Mouse (Mus musculus) CD4-positive, CD25-positive, alpha-beta regulatory T cell, adult 4 months (primary cell): Measurements from ENCODE around the gene Mog. TPM values are rescaled to one million over a fixed set of nuclear protein-coding genes. Genes with fewer than 3 reads are reported as not detected.

ENCODE experiments used
- ATAC-seq: one replicate; pipeline ENCODE4 v1.8.0; 2017
- polyA plus RNA-seq, 2 experiments: library from polyadenylated mRNA; unstranded; fragments of 100-300 nt; shearing (Covaris generic); gene quantifications; one replicate each; pipeline ENCODE4 v1.2.1; 2017

The Mog gene
- not detected for polyA plus RNA-seq

DNA sequence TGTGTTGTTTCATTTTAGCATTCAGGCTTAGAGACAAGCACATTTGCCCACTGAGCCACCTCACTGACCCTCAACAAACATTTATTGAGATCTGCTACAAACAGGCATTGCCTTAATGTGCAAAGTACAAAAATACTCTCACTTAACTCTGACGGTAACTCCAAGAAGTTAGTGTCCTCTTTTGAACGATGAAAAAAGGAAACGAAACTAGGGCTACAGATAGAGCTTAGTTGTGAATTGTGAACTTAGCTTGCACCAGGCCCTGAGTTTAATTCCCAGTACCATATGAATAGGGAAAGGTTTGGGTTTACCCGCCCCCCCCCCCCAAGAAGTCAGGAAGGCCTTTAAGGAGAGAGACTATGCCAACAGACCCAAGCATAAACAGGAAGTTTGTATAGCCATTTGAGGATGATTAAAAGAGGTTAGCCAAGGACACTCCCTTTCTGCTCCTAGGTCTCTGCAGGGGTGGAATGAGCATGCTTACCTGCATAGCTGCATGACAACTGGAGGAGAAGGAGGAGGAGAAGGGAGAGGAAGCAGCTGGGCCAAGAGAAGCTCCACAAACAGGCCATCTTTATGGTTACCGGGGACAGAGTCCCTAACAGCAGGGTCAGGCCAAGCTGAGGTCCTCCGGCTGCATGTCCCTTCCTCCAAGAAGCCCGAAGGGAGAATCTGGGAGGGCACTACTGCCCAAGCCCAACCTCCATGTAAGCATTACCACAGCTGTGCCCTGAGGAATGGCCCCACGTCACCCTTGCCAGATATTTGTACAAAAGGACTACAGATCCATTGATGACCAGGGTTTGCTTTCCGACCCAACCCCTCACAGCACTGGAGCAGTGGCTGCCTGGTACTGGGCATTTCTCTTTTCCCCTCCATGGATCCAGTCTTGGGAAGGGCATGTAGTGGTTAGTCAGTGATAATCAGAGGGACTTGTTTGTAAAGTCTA, at the start of gene Mog:
Gene Mog, minus strand, starts transcription at position 771 of the 949 bp plus-strand sequence.
- no peak for ATAC-seq

DNA sequence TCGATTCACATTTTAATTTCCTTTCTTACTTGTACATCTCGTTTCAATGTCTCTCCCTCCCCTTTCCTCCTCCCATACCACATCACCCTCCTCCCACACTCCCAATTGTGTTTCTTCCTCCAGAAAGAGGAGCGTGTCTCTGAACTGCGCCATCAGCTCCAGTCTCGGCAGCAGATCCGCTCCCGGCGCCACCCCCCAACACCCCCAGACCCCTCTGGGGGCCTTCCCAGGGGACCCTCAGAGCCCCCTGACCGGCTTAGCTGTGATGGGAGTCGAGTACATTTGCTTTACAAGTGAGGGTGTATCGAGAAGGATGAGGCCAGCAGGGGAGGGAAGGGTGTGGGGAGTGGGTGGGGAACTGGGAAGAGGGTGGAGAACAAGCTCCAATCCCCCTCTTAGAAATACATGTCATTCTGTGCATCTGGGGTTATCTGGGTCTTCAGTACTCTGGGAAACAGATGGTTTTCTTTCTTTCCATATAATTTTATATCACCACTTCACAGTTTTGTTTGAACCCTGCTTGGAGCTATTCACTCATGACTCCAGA, 49.6 kb upstream of the Mog start:
- ATAC-seq: no peak

DNA sequence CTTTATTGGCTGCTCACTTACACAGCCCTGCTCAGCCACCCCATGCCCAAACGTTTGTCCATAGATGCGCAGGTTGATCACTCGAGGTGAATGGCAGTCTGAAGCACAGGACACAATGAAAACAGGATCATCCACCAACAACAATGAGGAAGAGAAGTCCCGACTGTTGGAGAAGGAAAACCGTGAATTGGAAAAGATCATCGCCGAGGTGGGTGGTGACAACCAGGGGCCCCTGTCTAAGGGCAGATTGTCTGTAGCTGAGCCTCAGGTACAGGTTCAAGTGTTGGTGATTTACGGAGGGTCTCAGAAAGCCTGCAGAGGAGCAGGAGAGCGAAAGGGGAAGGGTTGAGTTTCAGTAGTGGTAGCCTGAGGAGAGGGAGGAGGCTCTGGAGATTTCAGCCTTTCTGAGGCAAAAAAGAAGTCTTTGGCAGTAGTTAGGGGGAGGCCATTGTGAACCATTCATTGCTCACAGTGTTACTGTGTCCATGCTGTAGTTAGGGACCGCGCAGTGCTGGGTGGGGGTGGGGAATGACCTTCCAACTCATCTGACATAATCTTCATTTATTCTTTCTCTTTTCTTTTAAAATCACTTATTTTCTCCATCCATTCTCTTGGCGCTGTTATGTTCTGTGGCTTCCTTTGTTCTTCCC, 49.0 kb upstream of the Mog start:
- ATAC-seq: no peak

DNA sequence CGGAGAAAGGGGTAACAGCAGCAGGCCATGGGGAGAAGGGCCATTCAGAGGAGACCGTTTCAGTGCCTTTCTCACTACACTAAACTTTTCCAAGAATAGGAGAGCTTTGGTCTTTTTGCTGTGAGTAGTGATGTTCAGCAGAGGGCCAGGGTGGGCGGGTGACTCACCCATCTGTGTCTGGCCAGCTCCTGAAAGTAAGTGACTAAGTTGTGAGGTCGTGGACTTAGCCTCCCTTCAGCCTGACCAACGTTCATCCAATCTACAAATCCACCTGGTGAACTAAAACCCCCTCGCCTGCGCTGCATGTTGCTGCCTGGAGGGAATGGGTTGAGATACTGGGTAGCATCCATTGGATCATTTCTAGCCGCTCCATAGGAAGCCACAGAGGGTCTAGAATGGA, 46.9 kb upstream of the Mog start:
- no peak for ATAC-seq

DNA sequence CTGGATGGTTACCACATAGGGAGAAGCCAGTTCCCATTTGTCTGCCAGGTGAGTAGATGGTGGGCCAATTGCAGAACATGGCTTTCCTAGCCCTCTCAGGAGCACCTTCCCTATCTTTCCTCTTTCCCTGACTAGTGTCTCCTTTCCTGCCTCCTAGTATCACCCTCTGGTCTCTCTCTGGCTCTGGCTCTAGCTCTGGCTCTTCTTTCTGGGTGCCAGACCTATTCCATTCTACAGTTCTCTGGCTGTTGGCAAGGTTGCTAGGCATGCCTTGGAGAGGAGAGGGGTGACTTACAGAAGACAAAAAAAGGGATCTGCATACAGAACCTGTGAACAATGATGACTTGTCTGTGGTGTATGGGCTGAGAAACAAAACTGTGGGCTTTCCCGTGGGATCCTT, 44.7 kb upstream of the Mog start:
- no peak for ATAC-seq

DNA sequence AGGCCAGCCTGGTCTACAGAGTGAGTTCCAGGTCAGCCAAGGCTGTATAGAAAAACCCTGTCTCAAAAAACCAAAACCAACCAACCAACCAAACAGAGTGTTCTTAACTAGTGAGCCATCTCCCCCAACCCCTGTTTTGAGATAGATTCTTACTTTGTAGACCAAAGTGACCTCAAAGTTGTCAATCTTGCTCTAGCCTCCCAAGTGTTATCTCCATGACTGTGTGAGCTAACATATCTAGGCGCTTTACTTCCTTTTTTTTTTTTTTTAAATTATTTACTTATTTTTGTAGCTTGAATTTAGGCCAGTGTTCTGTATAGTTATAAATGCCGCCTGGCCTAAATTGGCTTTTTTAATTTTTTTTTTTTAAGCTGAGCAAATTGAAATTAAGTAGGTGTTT, 42.8 kb upstream of the Mog start:
- ATAC-seq: no peak

DNA sequence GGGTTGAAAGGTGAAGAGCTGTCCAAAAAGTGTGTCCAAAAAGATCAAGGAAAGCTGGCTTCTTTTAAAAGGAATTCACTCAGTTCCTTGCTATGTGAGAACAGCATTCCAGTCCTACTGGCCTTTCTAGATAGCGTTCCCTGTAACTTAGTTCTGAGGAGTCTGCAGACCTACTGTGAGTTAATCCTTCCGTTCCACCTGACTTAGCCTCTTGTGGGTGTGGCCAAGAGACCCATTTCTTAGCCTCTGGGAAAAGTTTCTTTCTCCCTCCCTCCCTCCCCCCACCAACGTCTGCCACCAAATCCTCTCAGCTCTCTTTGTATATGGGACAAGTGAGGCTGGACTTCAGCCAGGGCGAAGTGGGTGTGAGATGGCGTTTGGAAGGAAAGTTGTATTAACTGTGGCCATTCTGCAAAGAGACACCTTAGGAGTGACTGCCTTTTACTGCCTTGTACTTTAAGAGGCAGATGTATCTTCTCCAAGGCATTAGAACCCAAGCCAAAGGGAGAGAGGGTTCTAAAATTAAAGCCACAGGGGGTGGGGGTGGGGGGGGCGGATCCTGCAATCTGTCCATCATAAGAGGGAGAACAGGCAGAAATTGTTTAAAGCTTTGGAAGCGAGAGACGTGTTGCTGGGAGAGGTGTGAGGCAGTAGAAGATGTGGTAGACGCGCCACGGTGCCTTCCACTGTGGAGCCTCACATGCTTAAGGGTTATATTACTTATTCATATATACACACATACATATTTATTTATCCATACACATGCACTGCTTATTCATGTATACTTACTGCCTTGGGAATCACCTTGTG, 40.7 kb upstream of the Mog start:
- ATAC-seq: no peak

DNA sequence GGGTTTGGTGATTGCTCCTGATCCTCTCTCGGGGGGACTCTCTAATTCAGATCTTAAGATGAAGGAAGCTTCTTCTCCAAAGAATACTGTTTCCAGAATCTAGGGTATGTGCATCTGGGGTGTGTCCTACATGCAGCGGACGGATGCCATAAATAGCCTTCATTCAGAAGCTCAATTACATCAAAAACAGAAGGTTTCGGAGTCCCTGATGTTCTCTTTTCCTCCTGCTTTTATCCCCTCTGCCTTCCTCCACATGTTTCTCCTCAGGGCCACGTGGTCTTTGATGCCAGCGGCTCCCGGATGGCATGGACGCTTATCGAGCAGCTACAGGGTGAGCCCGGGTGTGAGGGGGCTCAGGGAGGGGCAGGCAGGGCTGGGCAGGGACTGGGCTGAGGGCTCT, 39.9 kb upstream of the Mog start:
- ATAC-seq: no peak

DNA sequence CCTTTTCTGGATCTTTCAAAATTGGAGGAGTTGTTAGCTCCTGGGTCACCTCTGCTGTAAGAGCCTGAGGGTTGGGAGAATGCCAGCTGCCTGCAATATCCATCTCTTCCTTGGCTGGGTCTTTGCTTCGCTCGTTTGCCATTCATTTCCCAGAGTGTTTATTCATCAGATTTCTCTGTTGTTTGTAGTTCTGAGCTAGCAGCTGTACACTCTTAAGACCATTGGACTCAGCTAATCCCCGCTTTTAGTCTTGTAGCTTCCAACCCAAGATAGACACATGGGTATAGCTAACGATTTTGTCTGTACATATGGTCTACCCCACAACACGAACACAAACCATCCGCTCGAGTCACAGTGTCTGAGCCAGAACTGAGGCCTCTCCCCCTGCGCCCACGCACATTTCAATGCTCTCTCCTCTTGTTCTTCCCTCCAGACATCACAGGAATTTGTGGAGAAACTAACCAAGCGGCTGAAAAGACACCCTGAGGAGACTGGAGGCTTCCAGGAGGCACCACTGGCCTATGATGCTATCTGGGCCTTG, 39.0 kb upstream of the Mog start:
- ATAC-seq: no peak

DNA sequence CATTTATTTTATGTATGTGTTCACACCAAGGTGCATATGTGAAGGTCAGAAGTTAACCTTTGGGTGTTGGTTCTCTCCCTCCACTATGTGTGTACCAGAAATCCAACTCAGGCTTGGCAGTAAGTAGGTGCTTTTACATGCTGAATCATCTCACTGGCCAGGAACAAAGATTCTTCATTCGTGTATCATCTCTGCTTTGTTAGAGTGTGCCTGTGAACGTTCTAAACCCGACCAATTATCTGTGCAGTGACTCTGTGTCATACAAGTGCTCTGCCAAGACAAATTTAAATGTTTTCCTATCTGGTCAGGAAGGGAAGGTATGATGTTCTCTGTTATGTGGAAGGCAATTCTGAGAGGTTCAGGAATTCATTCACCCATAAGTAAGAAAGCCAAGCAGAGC, 38.2 kb upstream of the Mog start:
- no peak for ATAC-seq

DNA sequence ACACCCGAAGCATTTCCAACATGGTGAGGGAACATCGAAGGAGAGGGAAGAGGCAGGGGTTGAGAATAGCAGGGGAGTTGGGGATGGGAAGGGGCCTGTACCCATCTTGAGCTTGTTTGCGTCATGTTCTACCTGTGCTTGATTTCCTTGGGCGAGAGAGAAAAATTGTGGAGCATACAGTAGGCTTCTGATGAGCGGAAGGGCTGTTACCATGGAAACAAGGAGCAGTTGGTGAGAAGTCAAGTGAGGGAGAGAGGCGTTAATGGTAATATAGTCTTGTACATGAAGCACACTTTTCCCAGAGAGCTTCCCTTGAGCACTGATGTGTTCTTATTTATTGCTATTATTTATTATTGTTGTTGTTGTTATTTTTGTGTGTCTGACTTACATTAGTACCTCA, 33.8 kb upstream of the Mog start:
- ATAC-seq: no peak

DNA sequence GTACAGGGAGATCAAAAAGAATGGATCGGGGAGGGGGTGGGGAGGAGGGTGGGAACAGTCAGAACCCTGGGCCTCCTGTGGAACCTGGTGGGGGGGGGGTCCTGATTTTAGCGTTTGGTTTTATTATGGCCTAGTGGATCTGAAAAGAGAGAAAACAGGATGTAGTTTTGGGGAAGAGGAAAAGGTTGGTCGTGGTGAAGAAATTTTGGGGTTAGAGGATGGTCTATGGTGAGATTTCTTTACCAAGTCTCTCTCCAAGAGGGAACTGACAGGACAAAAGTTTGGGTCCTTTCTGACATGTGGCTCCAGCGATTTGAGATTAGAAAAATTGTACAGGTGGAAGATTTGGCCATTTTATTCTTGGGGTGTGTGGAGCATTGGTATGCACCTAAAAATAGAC, 28.5 kb upstream of the Mog start:
- no peak for ATAC-seq

DNA sequence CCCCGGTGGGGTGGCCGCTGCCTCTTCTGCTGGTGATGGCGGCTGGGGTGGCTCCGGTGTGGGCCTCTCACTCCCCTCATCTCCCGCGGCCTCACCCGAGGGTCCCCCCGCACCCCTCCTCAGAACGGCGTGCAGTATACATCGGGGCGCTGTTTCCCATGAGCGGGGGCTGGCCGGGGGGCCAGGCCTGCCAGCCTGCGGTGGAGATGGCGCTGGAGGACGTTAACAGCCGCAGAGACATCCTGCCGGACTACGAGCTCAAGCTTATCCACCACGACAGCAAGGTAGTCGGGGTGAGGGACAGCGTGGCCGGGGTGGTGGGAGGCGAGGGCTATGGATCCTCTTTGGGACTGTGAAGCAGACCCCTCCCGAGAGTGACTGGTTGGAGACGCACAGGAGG, 27.7 kb upstream of the Mog start:
- ATAC-seq: no peak

DNA sequence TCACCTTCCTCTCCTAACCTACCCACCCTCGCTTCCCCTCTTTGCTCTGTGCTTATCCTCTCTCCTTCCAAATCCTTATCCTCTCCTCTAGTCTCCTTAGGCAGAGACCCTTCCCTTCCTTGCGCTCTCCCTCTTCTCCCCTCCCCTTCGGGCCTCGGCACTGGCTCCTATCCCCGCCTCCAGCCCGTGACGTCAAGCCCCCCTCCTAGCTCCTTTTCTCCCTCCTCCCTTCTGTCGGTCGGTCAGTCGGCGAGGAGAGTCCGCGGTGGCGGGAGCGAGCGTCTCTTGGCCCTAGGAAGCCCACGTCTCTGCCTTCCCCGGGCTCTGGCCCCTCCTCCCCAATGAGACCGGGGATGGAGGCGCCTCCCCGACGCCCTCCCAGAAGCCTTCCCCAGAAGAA, 27.2 kb upstream of the Mog start:
- ATAC-seq: no peak

DNA sequence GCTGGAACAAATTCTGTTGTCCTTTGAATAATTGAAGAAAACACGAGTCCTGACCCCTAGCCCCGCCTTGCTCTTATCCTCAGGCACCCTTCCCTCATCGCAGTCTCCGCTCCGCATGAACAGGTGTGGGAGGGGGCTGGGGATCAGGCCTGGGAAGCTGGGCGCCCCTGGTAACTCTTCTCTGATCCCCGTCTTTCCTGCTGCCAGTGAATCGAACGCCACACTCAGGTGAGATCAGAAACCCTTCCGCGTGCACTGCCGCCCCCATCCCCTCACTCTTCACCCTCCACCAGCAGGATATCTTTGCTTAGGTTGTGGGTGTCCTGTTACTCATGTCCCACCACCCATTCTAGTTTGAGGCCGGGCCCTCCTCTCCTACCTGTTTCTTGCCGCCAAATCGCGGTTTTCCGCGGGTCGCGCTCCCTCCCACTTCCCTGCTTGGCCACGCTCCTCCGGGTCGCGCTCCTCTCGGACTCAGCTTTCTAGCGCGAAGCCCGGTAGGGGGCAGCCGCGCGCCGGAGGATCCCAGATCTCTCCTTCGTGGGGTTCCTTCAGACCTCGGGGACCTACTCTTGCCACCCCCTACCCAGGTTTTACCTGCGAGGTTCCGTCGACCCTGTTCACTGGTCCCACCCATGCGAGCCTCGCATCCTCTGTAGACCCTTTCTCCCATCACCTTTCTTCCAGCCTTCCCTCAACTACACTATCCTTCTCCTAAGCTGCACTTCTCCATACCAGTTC, 26.5 kb upstream of the Mog start:
- ATAC-seq: no peak

DNA sequence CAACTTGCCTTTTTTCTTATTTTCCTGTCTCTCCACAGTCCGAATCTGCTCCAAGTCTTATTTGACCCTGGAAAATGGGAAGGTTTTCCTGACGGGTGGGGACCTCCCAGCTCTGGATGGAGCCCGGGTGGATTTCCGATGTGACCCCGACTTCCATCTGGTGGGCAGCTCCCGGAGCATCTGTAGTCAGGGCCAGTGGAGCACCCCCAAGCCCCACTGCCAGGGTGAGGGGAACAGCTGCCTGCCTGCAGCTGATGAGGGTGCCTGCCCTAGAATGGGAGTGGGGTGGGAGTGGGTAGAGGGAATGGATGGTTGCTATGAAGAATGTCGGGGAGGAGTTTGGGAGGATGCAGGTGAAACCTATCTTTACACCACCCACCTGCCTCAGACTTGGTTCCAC, 25.2 kb upstream of the Mog start:
- no peak for ATAC-seq

DNA sequence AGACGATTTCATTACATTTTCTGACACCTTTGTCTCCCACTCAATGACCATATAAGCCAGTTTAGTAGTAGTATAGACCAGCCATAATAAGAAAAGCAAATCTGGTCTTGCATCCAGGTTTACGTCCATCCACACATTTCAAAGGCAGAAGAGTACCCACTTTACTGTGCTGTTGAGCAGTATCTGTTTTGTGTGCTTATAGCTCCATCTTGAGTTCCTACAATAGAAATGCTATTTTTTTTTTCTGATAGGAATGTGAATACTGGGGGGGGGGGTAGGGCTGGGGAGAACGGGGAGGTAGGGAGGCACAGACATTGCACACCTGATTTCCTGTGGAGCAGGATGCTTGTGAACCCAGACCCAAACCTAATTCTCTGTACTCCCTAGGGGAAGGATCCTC, 24.8 kb upstream of the Mog start:
- no peak for ATAC-seq

DNA sequence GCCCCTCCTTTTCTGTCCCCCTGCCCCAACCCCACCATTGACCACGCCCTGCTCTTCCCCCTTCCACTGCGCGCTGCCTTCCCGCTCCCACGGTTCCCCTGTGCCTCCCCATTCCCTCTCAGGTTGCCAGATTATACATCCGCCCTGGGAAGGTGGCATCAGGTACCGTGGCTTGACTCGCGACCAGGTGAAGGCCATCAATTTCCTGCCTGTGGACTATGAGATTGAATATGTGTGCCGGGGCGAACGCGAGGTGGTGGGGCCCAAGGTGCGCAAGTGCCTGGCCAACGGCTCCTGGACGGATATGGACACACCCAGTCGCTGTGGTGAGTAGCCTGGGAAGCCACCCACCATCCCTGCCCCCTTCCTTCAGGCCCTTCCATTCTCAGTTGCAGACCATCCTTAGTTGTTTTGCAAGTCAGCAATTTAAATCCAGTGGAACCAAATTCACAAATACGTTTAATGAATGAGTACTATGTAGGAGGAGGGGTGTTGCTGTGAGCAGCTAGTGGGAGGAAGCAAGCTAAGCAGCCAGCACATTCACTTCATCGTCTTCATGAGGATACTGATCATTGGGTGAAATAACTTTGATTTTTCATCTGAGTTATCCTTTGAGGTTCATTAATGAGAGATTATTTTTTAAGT, 24.3 kb upstream of the Mog start:
- no peak for ATAC-seq

DNA sequence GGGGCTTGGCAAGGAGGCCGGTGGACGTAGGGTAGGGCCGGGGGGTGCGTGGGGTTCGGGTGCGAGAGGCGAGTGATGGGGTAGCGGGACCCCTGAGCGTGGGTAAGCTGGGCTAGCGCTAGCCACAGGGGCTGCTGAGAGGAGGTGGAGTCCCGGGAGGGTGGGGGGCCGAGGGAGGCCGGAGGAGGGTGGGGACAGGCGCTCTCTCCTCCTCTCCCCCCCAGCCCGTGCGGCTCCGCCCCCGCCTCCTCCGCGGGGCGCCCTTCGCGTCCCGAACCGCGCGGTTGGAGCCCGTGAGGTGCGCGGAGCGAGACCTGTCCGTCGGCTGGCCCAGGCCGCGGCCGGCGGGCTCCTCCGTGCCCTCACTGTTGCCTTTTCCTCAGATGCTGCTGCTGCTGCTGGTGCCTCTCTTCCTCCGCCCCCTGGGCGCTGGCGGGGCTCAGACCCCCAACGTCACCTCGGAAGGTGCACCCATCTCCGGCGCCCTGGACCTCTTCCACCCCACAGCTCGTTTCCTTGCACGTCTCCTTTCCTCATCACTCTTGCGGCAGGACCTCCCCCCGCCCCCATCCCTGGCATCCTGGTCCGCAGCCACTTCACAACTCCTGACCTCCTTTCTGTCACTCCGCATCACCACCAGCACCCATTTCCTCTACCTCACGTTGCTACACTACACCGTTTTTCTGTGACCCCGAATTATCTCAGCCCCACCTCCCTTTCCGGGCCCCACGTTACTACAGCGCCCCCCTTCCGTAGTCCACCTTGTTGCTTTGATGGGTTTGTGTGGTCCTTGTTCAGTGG, 23.3 kb upstream of the Mog start:
- peak; percentile 57 for ATAC-seq

DNA sequence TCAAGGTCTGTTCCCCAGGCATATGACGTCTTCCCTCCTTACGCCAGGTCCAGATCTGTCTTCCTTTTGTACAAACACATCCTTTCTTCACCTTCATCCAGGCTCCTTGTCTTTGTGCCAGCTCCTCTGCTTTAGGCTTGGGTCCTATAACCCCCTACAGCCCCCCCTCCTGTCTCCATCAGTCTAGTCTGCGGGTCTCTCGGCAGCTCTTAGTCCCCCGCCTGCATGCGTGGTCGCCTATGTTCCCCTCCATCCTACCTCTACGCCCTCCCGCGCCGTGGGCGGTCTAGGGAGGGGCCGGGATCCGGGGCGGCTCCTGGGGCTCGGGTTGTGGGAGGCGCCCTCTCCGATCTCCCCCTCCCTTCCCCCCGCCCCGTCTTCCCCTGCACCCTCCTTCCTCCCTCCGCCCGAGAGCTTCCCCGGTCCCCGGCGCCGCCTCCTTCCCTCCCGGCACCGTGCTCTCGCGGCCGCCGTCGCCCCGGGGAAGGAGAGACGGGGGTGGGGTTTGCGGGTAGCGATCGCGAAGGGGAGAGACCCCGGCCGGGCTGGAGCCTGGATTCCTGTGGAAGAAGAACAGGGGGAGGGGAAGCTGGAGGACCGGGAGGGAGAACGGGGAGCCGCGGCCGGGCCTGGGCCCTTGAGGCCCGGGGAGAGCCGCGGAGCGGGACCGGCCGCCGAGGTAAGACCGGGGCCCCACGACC, 22.6 kb upstream of the Mog start, which contains the start of gene Gabbr1:
Gene Gabbr1, plus strand, starts transcription at position 356 of the 701 bp plus-strand sequence.
- peak; percentile 76 for ATAC-seq
